Mouse (Mus musculus) kidney, adult 2 months (tissue): ENCODE results near the gene Lmln.

Experiments used
- CTCF ChIP-seq: fragments of 200-500 bp; conservative IDR thresholded peaks from 2 replicates; pipeline ENCODE4 v1.5.1; 2011; ENCODE audit warnings: low read depth, mild to moderate bottlenecking, control low read depth, low read length, moderate library complexity, mixed read lengths; ENCODE audit not compliant: insufficient read depth, insufficient read length
- POLR2A ChIP-seq: fragments of 200-500 bp; IDR thresholded peaks from one replicate; pipeline ENCODE4 v1.6.1; 2011; ENCODE audit warnings: low read depth, low read length, control low read depth

DNA sequence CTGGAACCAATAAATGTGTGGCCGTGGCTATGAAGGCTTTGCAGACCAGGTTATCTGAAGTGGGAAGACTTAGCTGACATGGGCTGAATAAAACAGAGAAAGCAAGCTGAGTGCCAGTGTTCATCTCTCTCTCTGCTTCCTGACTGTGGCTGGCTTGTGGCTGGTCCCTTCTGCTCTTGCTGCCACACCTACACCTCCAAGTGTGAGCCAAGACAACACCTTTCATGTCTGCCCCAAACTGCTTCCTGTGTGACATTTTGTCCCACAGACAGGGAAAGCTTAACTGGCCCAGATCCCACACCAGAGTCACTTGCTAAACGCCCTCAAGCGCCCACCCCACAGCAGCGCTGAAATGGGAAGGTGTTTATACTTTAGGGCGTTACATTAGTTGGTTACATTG, 9.2 kb upstream of the Lmln start:
- no peak for TF ChIP-seq CTCF
- TF ChIP-seq POLR2A, result no peak
